Mouse (Mus musculus) embryonic facial prominence, embryonic 15.5 days (tissue): ENCODE data around the gene Sox13. TPM values are rescaled to one million over a fixed set of nuclear protein-coding genes. Genes with fewer than 3 reads are reported as not detected.
"Not testable (repeated sequence)": the region's sequence is repeated elsewhere in the genome, so short reads cannot be mapped to it uniquely, and the experiment has no call there.

Experiments used
- ATAC-seq: fragments of 200-750 bp; cut with Nextera tagmentation; 2 replicates; pipeline ENCODE4 v1.8.0; 2017; ENCODE audit warnings: low read depth, moderate TSS enrichment; ENCODE audit not compliant: insufficient number of reproducible peaks, low FRiP score, low TSS enrichment
- H3K27ac ChIP-seq: fragments of 300-500 bp; sonication (generic); replicated peaks from 2 replicates; pipeline ENCODE4 v1.5.1; 2015; ENCODE audit warnings: mild to moderate bottlenecking, inconsistent platforms
- H3K27me3 ChIP-seq: fragments of 300-500 bp; sonication (generic); 2 replicates; pipeline ENCODE4 v1.6.1; 2015; ENCODE audit warnings: inconsistent platforms
- H3K36me3 ChIP-seq: fragments of 300-500 bp; sonication (generic); 2 replicates; pipeline ENCODE4 v1.6.1; 2015; ENCODE audit warnings: mild to moderate bottlenecking, inconsistent platforms
- H3K4me1 ChIP-seq: fragments of 300-500 bp; sonication (generic); 2 replicates; pipeline ENCODE4 v1.6.1; 2015; ENCODE audit warnings: inconsistent platforms
- H3K4me2 ChIP-seq: fragments of 300-500 bp; sonication (generic); replicated peaks from 2 replicates; pipeline ENCODE4 v1.6.1; 2015; ENCODE audit warnings: mild to moderate bottlenecking, inconsistent platforms
- H3K4me3 ChIP-seq: fragments of 300-500 bp; sonication (generic); replicated peaks from 2 replicates; pipeline ENCODE4 v1.5.1; 2015; ENCODE audit warnings: mild to moderate bottlenecking, inconsistent platforms
- H3K9ac ChIP-seq: fragments of 300-500 bp; sonication (generic); 2 replicates; pipeline ENCODE4 v1.6.1; 2015; ENCODE audit warnings: inconsistent platforms
- H3K9me3 ChIP-seq: fragments of 300-500 bp; sonication (generic); replicated peaks from 2 replicates; pipeline ENCODE4 v1.6.1; 2016; ENCODE audit warnings: inconsistent platforms
- WGBS: fragments of 180-500 bp; shearing (Covaris S2); methylation state at CpG from one replicate; pipeline ENCODE4 v1.1.7; 2015; 5-methylcytosine and 5-hydroxymethylcytosine counted together
- polyA plus RNA-seq: library from polyadenylated mRNA; unstranded; fragments of >200 nt; fragmentation: Nextera tagmentation; extraction: Ambion mirVana; gene quantifications from 2 replicates; pipeline ENCODE4 v1.2.1, GENCODE M21; 2015

Gene Sox13
- polyA plus RNA-seq, 1 experiment from 2014 or later = 6.1 TPM

DNA sequence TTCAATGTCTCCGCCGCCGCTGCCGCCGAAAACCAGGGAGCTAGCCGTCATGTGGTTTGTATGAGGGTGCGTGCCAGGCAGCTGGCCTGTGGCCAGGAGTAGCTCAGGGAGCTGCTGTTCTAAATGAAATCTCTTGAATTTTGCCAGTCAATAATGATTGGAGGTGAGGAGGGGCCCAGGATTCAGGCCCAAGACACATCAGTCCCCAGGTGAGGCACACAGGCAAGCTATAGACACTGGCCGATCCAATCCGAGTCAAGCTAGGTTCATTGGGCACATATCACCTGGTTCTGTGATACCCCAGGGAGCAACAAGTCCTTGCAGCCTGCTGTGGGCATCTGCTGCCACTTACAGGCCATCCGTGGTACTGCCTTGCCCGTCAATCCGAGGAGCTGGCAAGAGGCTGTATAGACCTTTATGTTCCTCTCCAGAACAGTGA is 70.8 kb downstream of the Sox13 start:
- no peaks in the 10 kb centered on the region for H3K36me3 ChIP-seq
- H3K27me3 ChIP-seq = no peaks in the 10 kb centered on the region
- 39% methylated on average over 12 of the region's 12 CpGs for WGBS
- peak; percentile 40; the same call in 1 of the 2 replicates for ATAC-seq
- H3K4me2 ChIP-seq = no peak overlapping the region
- H3K4me1 ChIP-seq = peaks cover 4% of the 10 kb centered on the region; the same call in 1 of the 2 replicates
- H3K9me3 ChIP-seq = no peaks in the 10 kb centered on the region
- H3K9ac ChIP-seq = no peak overlapping the region
- H3K27ac ChIP-seq = no peak overlapping the region
- H3K4me3 ChIP-seq = no peak overlapping the region

DNA sequence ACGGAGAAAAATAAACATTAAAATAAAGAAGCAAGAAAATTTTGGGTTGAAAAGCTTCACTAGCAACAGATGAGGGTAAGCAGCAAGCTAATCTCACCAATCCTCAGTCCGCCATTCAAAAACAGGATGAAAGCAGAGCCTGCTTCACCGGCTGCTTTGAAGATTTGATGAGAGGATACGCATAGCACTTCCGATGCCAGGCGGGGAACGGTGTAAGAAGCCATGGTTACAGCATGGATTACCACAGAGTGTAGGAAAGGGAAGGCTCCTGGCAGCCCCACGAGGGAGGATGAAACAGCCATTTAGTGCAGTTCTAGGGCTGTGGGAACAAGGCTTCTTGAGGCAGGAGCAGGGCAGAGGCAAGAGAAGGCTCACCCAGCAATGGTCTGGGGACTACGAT is 72.4 kb downstream of the Sox13 start:
- Histone ChIP-seq H3K4me3 (no peak overlapping the region), H3K4me1 (peaks cover 4% of the 10 kb centered on the region; the same call in 1 of the 2 replicates), H3K4me2 (no peak overlapping the region), H3K27ac (no peak overlapping the region), H3K27me3 (no peaks in the 10 kb centered on the region), H3K9me3 (no peaks in the 10 kb centered on the region), H3K36me3 (no peaks in the 10 kb centered on the region), H3K9ac (no peak overlapping the region)
- 35% methylated on average over 9 of the region's 9 CpGs for WGBS
- no peak for ATAC-seq

GRCm38 (mm10) chr1:133350210-133350609 is 74.0 kb downstream of the Sox13 start, which contains the start of gene Ren1:
TSS of gene Ren1 (plus strand) at chr1:133350510.
- 78% methylated on average over 1 of the region's 1 CpGs for WGBS
- H3K9ac ChIP-seq = no peak within 1 kb of the TSS
- no peak within 1 kb of the TSS for H3K27ac ChIP-seq
- no peaks in the 10 kb centered on the region for H3K36me3 ChIP-seq
- H3K27me3 ChIP-seq = no peaks in the 10 kb centered on the region
- H3K9me3 ChIP-seq = no peaks in the 10 kb centered on the region
- H3K4me3 ChIP-seq = no peak within 1 kb of the TSS
- no peaks in the 10 kb centered on the region; the same call in 1 of the 2 replicates for H3K4me1 ChIP-seq
- no peak within 1 kb of the TSS for H3K4me2 ChIP-seq
- ATAC-seq = no peak

DNA sequence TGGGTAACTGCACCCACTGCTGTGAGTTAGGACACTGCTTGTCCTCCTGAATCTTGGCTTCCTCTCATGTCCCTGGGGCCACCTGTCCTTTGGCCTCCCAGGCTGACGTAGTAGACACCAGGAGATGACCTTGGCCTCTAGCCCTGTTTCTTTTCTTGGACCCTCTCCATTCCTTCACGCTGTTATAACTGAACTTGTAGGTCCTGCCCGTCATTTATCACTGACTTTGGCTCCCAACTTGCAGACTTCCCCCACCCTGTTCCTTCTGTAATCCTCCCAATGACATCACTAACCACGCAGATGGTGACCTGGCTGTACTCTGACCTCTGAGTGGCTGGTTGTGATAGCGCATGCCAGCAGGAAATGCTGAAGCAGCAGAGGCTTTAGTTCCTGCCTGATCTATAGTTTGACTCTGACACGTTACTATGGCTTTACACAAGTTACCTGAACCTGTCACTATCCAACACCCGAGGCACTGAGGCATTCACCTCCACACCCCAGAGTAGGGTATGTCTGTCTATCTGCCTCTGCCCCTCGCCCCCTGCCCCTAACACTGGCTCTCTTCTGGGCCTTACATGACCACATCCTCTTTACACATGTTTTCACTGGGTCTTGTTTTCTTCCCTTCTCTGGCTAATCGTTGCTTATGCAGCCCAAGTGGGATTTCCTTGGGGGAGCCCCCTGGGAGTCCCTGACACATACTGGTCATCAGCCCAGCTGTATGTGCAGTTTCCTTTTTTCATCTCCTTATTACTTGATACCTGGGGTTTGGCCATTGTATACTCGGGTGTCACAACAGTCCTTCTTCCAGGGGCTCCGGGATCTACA is 76.3 kb downstream of the Sox13 start:
- H3K27me3 ChIP-seq = no peaks in the 10 kb centered on the region
- H3K9ac ChIP-seq = no peak overlapping the region
- H3K4me3 ChIP-seq = no peak overlapping the region
- 70% methylated on average over 11 of the region's 11 CpGs for WGBS
- ATAC-seq = no peak
- no peak overlapping the region for H3K27ac ChIP-seq
- no peaks in the 10 kb centered on the region for H3K36me3 ChIP-seq
- no peaks in the 10 kb centered on the region for H3K9me3 ChIP-seq
- H3K4me2 ChIP-seq = no peak overlapping the region
- no peaks in the 10 kb centered on the region for H3K4me1 ChIP-seq

DNA sequence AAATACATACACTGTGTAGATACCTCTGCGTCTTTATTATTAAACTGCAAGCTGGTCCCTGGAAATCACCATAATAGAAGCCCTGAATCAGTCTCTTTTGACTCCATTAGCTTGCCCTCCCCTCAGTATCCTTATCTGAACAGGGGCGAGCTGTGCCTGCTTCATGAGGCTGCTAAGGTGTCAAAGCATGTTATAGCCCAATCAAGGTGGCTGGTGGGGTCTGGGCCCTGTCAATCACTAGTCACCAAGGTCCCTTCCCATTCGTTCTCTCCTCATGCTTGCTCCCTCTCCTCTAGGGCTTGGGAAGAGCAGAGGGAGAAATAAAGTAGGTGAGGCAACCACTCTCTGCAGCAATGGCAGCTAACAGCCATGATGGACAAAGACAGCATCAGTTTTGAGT is 77.0 kb downstream of the Sox13 start:
- no peak for ATAC-seq
- Histone ChIP-seq H3K27ac (no peak overlapping the region), H3K4me2 (no peak overlapping the region), H3K4me3 (no peak overlapping the region), H3K4me1 (no peaks in the 10 kb centered on the region), H3K36me3 (no peaks in the 10 kb centered on the region), H3K27me3 (no peaks in the 10 kb centered on the region), H3K9me3 (no peaks in the 10 kb centered on the region), H3K9ac (no peak overlapping the region)
- WGBS = 72% methylated on average over 3 of the region's 3 CpGs

GRCm38 (mm10) chr1:133346531-133346930 is 77.6 kb downstream of the Sox13 start:
- Histone ChIP-seq H3K9ac (no peak overlapping the region), H3K36me3 (no peaks in the 10 kb centered on the region), H3K27ac (no peak overlapping the region), H3K9me3 (no peaks in the 10 kb centered on the region), H3K27me3 (no peaks in the 10 kb centered on the region), H3K4me1 (no peaks in the 10 kb centered on the region), H3K4me3 (no peak overlapping the region), H3K4me2 (no peak overlapping the region)
- WGBS = 83% methylated on average over 9 of the region's 9 CpGs
- no peak for ATAC-seq

- Histone ChIP-seq H3K4me1 (no peaks in the 10 kb centered on the region), H3K4me3 (no peak overlapping the region), H3K9ac (no peak overlapping the region), H3K4me2 (no peak overlapping the region), H3K36me3 (no peaks in the 10 kb centered on the region), H3K27me3 (no peaks in the 10 kb centered on the region), H3K9me3 (no peaks in the 10 kb centered on the region), H3K27ac (no peak overlapping the region)
- 80% methylated on average over 2 of the region's 2 CpGs for WGBS
- no peak for ATAC-seq
These were observed 79.8 kb downstream of the Sox13 start for GRCm38 (mm10) chr1:133344357-133344756.

DNA sequence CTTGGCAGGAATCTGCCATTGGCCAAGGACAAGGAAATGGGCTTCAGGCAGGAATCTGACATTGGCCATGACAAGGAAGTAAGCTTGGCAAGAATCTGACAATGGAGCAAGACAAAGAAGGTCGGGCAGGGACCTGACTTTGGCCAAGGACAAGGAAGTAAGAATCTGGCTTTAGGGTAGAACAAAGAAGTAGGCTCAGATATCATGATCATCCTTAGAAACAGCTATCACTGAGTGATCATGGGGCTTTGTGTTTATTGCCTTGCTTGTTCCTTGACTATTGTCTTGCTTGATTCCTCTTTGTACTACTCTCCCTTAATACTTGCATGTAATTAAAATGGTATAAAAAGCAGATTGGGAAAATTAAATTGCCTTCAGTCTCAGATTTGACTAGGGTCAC is 83.8 kb downstream of the Sox13 start:
- not testable (repeated sequence) for H3K9me3 ChIP-seq, H3K27me3 ChIP-seq, H3K27ac ChIP-seq, H3K36me3 ChIP-seq, H3K4me1 ChIP-seq, ATAC-seq, H3K4me3 ChIP-seq, H3K4me2 ChIP-seq, H3K9ac ChIP-seq
- WGBS = 57% methylated on average over 1 of the region's 1 CpGs

DNA sequence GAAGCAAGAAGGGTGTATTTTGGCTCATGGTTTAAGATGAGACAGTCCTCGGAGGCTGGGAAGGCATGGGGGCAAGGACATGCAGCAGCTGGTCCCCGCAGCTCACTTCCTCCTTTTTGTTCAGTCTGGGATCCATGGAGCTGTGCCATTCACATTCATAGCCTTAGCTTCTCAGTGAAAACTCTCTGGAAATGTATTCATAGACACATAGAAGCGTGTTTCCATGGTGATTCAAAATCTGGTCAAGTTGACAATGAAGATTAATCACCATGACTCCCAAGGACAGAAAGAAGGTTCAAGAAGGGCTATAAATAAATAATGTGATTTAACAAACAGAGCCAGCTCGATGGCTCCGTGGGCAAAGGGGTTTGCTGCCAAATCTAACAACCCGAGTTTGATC is 90.2 kb downstream of the Sox13 start:
- Histone ChIP-seq H3K9ac (no peak overlapping the region), H3K9me3 (no peaks in the 10 kb centered on the region), H3K27me3 (peaks cover 24% of the 10 kb centered on the region), H3K4me1 (peaks cover 8% of the 10 kb centered on the region; the same call in 1 of the 2 replicates), H3K4me3 (no peak overlapping the region), H3K36me3 (no peaks in the 10 kb centered on the region), H3K4me2 (no peak overlapping the region), H3K27ac (no peak overlapping the region)
- ATAC-seq = no peak
- WGBS = 84% methylated on average over 6 of the region's 6 CpGs

GRCm38 (mm10) chr1:133332656-133333430 is 91.3 kb downstream of the Sox13 start:
- Histone ChIP-seq H3K27ac (no peak overlapping the region), H3K27me3 (peaks cover 33% of the 10 kb centered on the region), H3K9ac (no peak overlapping the region), H3K4me1 (peaks cover 8% of the 10 kb centered on the region; the same call in 1 of the 2 replicates), H3K36me3 (no peaks in the 10 kb centered on the region), H3K9me3 (no peaks in the 10 kb centered on the region), H3K4me2 (no peak overlapping the region), H3K4me3 (no peak overlapping the region)
- ATAC-seq = no peak
- 82% methylated on average over 11 of the region's 11 CpGs for WGBS
